Mouse (Mus musculus) 416B (cell line): ENCODE data around the gene Klrb1c.
A peak's percentile ranks its signal among the peaks of the same experiment; 100 is the strongest.
"Not testable (repeated sequence)": the region's sequence is repeated elsewhere in the genome, so short reads cannot be mapped to it uniquely, and the experiment has no call there.

ENCODE experiments used
- DNase-seq: peaks from one replicate; pipeline ENCODE4 v3.0.0; 2011; ENCODE audit warnings: low read depth

Klrb1c gene

DNA sequence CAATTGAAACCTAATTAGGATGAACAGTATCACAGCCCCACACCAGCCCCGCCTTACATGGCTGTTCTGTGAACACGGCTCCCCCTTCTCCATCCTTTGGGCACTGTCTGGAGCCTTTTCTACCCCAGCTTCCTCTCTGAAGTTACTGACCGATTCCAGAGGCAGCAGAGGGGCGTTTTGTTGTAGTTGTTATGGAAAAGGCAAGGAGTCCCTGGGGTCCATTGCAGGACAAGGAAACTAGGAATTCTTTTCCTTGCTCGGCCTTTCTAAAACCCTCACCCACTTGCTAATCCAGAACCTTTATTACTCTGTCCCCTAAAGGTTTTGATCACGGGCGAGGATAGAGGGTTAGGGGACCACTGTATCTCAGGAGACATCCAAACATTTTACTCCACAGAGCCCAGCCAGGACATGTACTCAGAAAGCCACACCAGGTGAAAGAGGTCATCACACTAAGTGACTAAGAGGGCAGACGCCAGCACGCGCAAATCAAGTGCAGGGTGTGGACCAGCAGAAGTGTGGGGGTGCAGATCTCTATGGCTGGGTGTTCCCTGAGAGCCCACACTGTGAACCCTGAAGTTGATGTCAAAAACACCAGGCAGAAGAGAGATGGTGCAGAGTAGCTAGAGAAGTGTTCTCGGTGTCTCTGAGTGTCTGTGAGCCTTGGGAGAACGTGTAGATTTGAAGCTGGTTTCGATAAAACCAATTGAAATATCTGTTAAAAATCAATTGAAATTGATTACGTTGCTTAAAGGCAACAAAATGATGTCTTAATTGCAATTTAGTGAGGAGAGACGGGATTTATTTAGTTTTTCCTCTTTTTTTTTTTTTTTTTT, 9.1 kb upstream of the Klrb1c start:
- DNase-seq = peak; percentile 57

DNA sequence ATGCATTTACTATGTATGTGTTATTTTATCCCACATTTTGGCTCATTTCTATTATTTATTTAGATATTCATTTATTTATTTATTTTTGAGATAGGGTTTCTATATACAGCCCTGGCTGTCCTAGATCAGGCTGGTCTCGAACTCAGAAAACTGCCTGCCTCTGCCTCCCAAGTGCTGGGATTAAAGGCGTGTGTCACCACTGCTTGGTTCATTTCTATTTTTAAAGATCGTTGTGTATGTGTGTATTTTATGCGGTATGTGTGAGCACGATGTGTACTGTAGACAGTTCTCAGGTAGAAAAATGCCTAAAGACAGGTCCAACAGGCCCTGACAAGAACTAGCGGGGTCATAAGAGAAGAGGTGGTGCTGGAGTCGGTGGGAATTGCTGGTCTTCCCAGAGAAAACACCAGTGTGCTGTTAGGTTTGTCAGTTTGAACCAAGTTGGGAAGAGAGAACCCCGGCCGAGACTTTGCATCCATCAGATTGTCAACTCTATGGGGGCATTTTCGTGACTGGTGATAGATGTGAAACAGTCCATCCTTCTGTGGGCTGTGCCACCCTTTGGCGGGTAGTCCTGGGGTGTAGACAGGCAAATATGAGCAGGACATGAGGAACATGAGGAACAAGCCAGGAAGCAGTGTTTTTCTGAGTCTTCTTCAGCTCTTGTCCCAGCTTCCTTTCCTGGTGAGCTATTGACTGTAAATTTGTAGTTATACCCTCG, 8.3 kb upstream of the Klrb1c start:
- no peak for DNase-seq

DNA sequence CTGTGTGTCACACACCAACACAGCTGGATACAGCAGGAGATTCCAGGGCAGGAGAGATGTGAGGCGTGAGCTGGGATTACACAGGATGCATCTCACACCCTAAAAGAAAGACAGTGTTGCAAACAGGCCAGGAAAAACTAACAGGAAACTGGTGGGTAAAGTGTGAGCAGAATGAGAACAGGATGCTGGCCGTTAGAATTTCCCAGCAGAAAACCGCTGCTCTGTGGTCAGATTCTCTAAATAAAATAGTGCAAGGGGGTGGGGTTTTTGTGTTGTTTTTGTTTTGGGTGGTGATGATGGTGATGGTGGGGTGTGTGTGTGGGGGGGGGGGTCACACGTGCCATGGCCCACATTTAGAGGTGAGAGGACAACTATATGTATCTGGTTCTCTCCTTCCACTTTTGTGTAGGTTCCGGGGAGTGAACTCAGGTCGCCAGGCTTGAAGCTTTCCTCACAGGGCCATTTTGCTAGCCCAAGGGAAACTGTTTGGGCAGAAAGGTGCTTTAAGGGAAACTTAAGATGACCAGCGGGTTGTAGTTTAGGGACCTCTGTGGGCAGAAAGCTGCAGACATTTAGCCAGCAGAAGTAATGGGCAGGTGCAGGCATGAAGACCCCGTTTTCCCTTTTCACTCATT, 7.4 kb upstream of the Klrb1c start:
- peak; percentile 85 for DNase-seq

DNA sequence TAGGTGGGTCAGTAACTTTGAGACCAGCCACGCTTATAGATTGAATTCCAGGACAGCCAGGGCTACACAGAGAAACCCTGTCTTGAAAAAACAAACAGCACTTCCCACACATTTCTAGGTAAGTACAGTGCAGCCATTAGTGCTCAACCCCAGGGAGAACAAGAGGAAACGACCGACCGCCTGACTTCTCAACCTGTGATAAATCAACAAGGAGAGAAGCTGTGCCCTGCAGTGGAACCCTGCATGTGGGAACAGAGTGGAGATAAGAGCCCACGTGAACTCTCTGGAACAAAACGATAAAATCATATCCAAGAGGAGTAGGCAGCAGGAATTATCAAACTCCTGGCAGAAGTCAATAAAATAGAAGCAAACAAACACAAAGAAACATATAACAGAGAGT, 4.7 kb upstream of the Klrb1c start:
- DNase-seq = no peak

DNA sequence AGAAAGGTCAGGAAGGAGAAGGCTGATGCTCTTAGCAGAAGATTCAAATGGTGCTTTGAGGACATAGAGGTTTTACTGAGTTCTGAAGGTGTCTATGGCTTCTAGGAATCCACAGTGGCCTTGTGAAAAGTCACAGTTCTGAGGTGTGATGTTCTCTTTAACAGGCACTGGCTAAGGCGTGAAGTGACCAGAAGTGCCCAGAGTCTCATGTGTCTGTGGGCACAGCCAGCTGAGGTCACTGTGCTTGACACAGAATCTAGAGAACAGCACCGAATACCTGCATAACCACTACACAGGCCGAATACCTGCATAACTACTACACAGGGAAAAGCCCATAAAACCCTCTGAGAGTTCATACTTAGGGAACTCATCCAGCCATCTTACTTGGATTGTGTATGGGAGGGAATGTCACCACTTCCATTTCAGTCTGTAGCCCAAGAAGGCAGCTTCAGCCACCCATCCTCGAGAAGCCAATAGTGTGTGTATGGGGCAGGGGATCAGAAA, 1.5 kb upstream of the Klrb1c start:
- not testable (repeated sequence) for DNase-seq

DNA sequence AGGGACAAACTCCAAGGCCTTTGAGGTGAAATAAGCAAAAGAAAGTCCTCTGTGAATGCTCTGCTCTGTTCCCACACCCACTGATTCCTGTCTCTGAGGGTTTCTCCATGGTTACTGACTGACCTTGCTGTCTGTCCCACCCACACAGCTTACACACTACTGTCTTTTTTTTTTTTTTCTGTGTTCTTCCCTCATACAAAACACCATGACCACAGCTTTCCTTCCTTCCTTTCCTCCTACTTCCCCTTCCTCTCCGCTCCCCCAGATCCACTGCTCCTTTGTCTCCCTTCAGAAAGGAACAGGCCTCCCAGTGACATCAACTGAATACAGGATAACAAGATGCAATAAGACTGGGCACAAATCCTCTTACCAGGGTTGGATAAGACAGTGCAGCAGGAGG, 498 bp downstream of the Klrb1c start:
- no peak for DNase-seq

DNA sequence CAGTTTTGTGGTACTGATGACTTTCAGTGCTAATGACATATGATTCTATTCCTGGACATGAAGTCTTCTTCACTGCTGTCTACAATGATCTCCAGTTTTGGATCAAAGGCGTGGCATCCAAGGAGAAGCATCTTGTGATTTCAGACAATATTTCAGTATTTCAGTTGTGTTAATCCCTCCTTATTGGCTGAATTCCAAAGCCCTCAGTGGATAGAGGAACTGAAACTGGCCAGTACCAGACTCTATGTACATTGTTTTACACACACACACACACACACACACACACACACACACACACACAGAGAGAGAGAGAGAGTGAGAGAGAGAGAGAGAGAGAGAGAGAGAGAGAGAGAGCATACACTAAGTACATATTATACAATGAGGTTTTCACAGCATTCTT, 2.6 kb downstream of the Klrb1c start:
- not testable (repeated sequence) for DNase-seq

DNA sequence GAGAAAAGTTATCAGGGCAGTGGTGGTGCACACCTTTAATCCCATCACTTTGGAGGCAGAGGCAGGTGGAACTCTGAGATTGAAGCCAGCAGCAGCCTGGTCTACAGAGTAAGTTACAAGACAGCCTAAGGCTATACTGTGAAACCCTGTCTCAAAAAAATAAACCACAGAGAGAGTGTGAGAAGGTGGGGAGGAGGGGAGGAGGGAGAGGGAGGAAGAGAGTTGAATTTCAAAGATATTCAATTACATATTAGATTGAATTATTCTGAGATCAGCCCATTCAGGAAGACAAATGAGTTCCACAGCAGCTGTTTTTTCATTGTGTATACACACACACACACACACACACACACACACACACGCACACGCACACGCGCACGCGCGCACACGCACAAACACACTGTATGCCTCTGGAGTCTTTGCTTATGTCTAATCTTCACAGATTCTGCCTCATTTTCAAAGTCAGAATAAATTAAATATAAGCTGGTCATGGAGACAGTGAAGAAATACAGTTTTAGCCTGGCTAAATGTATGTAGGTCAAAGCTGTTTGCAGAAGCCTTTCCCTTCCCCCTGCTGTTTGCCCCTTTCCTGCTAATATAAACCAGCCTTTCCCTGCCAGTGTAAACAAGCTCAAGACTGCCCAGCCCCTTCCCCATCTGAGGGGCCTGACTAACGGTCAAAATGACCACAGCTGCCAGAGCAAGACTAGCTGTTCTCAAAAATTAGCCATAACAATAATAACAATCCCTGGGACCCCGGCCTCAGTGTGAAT, 19.3 kb downstream of the Klrb1c start:
- peak; percentile 34 for DNase-seq

DNA sequence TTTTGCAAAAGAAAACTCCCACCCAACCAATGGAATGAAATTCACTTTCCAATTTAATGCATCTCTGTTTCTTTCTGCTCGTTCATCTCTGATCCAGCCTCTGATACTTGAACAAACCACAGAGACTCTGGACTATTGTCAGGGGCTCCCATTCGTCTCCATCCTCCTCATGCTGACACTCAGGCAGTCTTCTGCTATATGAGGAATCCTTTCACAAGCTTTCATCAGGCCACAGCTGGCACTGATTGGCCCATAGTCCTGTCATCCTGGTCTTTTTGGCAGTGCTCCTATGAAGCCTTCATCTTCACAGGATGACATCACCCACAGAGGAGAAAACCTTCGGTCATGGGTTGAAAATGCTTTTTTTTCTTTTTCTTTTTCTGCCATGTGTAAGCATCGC, 21.0 kb downstream of the Klrb1c start:
- peak; percentile 14 for DNase-seq

DNA sequence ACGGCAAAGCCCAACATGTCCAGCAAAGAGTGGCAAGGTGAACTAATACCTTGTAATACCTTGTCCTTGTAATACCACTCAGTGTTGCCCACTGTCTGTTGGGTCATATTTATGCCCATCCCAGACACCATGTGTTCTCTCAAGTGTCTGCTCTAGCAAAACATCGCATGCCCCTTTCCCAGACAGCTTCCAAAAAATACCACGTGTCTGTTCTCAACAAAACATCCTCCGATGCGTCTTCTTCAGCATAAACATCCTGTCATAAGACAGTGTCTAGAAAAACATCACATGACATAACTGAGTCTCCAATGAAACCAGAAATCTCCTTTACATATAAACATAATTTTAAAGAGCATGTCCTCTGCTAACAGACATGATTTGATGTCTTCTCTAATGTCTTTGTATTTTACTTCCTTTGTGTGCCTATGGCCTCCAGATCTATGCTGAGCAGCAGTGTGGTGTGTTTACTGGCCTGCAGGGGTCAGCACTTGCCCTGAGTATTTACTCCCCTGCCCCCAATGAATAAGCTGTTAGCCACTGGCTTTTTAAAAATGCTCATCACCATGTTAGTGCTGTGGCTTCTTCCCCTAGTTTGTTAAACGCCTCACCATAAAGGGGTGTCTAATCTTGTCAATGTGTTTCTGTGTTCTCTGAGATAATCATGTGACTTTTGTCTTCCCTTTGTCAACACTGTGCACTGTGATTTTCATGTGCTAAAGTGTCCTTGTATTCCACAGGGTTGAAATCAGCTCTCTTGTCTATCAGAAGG, 22.3 kb downstream of the Klrb1c start:
- peak; percentile 90 for DNase-seq

DNA sequence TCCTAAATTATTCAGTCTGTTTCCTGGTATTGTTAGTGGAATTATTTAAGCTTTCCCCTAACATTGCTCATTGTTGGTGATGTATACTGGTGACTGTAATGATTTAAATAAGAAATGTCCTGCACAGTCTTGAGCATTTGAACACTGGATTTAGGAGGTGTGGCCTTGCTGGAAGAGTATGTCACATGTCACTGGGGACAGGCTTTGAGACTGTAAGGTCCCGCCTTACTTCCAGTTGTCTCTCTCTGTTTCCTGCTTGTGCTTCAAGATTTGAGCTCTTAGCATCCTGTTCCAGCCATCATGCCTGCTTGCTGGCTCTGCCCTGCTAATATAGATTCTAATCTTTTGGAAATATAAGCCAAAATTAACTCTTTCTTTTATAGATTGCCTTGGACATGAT, 23.8 kb downstream of the Klrb1c start:
- DNase-seq = peak; percentile 83

DNA sequence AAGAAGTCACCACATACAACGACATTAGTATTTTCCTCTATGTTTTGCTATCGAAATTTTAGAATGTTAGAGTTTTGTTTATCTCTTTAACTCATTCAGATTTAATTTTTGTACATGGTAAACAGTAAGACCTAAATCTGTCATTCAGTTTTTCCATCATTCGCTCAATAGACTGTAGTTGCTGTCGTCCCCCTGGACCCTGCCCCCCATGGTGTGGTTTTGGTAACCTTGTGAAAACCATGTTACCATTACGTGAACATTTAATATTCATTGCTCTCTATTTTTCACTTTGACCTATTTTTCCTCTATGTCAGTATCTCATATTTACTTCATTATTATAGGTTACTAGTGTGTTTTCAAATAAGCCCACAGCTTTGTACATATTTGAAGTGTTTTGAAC, 24.4 kb downstream of the Klrb1c start:
- no peak for DNase-seq

DNA sequence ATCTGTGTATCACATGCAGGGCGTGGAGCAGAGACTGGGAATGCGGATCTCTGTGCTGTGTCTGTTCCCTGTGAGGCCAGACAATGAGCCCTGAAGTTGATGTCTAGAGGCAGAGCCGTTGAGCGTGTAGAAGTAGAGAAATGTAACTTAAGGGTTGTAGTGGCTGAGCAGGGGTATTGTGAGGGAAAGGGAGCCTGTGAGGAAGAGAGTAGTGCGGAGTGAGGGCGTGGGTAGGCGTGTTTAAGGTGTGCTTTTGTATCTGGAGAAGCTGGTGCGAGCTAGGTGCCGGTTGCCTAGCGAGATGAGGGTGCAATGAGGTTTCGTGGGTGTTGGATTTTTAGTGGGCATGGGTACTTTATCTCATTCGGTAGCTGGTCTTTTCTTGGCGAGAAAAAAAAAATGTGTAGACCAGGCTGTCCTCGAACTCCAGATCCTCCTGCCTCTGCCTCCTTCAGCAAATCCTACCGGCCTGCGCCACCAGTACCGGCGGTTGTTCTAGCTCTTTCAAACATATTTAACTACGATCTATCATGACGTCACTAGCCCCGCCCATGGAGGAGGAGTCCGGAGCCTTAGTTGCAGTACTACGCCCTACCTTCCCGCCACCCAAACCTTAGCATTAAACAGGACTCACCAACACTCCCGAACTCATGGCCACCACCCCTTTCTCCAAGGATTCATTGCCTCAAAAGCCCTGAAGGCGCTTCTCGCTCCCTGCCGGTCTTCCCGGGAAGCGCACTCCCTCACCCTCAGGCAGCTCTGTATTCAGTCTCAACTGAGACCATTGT, 25.1 kb downstream of the Klrb1c start:
- DNase-seq = peak; percentile 99

DNA sequence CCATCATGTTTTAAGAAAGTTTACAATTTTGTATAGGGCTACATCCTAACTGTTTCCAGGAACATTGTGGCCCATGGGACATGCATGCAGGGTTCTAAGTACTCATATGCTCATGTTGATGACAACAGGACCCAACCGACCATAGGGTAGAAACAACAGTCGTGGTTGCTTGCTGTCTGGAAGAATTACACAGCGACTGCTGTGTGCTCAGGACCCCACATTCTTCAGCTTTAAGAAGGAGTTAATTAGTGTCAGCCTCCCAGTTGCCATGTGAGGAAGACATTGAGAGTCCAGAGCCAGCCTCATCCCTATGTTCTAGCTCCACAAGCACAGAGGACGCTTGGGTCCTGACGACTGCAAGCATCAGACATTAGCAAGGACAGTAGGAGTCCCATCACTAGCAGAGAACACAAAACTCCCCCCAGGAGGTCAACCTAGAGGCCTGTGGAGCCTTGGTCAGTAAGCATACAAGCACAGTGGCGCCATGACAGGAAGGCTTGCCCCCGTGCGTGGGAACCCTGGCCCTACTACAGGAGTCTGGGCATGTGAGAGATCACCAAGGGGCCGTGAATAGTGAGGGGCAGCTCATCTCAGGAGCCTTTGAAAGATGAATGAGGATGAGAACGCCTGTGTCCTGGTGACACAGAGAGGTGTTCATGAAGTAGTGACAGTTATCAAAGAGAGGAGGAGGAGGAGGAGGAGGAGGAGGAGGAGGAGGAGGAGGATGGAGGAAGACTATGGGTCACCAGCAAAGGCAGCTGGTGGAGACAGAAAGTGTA, 25.9 kb downstream of the Klrb1c start:
- not testable (repeated sequence) for DNase-seq

DNA sequence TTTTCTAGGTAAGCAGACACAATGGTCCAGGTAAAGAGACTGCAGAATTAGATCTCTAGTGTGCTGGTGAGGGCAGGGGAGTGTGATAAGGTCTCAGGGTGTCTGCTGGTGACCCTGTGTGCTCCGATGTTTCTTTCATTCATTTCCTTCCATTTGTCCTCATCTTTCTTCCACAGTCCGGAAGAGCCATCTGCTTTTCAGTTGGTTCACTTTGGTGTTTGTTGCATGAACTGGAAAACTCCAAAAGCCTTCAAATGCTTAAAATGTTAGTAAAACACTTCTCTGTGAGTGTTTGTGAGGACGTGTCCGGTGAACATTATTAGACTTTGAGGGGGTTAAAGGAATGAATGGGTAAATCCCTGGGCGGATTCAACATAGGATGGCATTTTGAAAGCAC, 27.9 kb downstream of the Klrb1c start:
- DNase-seq = no peak

DNA sequence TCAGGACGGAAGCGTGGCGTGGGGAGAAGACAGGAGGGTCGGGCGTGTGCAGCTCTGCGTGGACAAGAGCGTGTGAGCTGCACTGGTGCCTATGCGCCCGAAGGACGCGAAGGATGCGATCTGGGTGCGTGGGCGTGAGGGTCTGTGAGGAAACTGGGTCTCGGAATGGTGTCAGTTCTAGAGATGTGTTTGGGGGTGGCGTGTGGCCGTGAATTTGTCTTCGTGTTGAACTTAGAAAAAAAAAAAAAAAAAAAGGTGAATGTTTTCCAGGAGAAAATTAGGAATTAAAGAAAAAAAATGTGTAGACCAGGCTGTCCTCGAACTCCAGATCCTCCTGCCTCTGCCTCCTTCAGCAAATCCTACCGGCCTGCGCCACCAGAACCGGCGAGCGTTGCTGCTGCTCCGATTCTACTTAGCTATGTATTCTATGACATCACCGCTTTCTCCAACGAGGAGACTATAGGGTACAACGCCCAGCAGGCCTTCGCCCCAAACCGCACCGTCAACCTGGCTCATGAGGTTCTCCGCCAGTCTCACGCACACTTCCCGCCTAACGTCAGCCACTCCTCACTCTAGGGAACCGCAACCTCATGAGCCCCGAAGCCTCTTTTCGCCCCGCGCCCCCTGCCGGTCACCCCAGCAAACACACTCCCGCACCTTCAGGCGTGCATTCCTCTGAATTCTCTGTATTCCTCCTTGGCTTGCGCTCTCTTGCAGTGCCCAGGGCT, 28.4 kb downstream of the Klrb1c start:
- DNase-seq = peak; percentile 89

DNA sequence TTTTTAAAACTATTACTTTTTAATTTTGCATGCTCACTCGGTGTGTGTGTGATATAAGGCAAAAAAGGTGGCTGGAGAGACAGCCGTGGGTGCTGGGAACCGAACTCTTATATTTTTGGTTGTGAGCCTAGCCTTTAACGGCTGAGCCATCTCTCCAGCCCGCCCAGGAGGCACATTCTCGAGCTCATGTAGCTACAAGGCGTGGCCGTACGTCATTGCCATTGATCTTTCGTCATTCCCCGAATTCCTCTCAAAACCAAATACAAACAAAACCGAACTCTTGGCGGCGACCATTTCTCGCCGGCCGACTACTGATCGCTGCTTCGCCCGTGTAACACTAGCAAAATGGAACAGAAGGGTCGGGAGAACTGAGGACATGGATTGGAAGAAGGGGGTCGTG, 29.0 kb downstream of the Klrb1c start:
- DNase-seq = peak; percentile 94

DNA sequence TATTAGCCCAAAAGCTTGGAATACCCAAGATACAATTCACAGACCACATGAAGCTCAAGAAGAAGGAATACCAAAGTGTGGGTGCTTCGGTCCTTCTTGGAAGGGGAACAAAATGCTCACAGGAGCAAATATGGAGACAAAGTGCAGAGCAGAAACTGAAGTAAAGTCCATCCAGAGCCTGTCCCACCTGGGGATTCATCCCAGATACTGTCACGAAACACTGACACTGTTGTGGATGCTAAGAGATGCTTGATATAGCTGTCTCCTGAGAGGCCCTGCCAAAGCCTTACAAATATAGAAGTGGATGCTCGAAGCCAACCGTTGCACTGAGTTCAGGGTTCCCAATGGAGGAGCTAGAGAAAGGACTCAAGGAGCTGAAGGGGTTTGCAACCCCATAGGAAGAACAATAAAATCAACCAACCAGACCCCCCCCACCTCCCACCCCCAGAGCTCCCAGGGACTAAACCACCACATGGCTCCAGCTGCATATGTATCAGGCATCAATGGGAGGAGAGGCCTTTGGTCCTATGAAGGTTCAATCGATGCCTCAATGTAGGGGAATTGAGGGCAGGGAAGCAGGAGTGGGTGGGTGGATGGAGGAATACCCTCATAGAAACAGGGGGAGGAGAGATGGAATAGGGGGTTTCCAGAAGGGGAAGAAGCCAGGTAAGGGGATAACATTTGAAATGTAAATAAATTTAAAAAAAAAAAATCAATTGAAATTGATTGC, 29.6 kb downstream of the Klrb1c start:
- DNase-seq = no peak
